Mouse (Mus musculus) ovary, adult 10 weeks (tissue): ENCODE measurements around the gene Col11a2. TPM values are rescaled to one million over a fixed set of nuclear protein-coding genes. Genes with fewer than 3 reads are reported as not detected.

Experiments
- polyA plus RNA-seq: library from polyadenylated mRNA; stranded (reverse); fragments of 350-450 nt; fragmentation: Illumina TruSeq; extraction: RNeasy Lipid Tissue Mini Kit (QIAGEN cat#74804); gene quantifications from one replicate; pipeline ENCODE4 v1.2.3, GENCODE M21; 2014

The Col11a2 gene
- polyA plus RNA-seq: not detected

DNA sequence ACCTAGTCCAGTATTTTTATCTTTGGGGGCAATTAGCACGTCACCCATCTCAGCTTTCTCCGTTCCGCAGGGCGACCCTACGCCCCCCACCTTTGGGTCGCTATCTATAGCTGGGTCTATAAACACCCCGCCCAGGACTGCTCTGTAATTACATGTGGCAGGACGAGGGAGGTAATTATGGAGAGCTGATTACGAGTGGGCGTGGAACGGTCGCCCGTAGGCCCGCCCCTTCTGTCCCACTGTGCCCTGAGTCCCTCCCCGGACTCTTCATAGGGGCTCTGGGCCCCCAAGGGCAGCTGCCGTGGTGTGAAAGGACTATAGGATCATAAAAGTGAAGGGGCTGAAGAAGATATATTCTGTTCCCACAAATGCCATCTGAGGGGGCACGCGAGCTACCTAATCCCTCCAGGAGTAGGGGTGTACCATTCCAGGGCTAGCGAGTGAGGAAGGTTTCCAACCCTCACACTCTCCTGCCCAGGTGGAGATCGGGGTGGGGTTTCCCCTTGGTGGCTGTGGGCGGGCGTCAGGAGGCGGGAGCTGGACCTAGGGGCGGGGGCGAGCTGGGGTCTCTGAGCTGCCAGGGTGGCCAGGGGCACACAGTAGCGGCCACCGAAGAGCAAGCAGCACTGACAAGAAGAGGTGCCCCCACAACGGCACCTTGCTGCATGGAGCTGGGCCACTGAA lies at the start of gene Col11a2:
Gene Col11a2 (plus strand): TSS at position 560 of the 684 bp plus-strand sequence.

DNA sequence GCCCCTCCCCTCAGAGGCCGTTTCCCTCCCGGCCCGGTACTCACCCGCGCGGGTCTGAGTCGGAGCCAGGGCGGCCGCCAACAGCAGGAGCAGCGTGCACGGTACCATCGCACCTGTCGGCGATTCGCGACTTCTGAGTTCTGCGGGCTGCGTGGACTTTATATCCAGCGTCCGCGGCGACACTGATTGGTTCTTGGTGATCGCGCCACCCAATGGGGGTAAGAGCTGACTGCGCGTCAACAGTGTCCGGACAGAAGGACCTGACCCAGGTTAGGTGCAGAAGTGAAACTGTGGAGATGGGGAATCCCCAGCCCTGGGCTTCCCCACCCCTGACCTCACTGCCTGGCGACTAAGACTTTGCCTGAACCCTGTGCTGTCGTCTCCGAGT lies 39.1 kb upstream of the Col11a2 start, which contains the start of gene H2-K1:
Gene H2-K1 (minus strand): TSS at position 198 of the 388 bp plus-strand sequence.

DNA sequence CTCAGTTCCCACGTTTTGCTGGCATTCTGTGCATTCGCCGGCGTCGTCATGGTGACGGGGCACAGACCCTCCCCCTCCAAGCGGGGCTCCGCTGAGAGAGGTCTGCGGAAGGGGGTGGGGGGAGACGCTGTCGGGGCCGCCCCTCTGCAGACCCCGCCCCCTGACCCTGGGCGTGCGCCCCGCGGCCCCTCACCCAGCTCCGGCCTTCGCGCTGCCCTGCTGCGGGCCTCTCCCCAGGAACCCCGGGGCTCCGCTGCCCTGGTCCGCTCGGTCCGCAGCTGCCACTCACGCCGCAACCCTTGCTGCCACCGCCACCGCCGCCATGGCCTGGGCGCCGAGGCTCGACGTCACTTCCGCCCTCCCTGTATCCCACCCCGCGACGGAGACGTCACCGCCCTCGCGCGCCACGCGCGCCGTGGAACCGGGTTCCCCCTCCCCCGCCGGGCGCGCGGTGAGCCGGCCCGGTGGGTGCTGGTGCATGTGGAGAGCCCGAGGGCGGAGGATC lies 14.9 kb upstream of the Col11a2 start, which contains the start of gene Ring1:
Gene Ring1 (minus strand): TSS at position 364 of the 505 bp plus-strand sequence.

DNA sequence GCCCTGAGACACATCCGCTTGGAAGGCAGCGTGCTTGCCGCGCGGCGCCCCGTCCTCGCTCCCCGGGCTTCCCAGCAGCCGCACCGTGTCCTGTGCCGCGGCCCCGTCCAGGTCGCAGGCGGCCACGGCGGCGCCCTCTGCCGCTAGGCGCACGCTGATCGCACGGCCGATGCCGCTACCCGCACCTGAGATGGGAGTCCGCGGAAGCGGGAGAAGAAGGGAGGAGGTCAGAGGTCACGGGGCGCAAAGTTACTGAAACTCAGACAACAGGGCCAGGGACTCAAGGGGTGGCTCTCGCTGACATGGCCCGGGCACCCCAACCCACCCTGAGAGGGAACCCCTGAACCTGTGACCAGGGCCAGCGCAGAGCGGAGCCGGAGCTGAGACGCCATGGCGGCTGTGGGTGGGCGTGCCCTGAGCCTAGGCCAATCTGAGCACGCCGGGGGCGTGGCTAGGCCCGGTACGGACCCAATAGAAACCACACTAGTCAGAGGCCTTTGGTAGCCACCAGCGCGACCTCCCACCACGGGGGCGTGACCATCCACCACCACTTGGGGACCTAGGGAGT lies 11.5 kb upstream of the Col11a2 start, which contains the start of gene H2-Ke6:
Gene H2-Ke6 (minus strand): TSS at position 405 of the 568 bp plus-strand sequence.

DNA sequence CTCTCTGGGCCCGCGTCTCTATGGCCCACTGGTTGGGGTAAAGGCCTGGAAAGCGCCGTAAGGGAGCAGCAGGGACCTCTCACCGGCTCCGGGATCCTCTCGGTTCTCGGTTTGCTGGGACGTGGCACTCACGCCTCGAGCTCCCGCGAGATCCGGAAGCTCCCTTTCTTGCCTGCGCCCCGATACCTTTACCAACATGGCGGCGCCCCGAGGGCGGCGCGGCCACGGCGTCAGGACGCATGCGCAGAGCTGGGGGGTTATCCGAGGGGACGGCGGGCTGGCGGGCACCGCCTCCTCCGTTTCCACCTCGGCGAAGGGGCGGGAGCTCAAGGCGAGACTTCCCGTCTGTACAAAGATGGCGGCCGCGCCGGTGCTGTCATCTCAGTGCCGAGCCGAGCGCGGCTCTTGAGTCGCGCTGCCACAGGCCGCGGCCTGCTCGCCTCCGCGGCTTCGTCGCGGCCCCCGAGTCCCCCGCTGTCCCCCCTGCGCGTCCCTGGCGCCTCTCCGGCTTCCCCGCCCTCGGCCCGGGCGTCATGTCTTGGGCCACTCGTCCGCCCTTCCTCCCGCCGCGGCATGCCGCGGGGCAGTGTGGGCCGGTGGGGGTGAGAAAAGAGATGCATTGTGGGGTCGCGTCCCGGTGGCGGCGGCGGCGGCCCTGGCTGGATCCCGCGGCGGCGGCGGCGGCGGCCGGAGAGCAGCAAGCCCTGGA lies 7.6 kb upstream of the Col11a2 start, which contains the start of the genes Slc39a7 and Rxrb:
Gene Slc39a7 (minus strand): TSS at position 218 of the 709 bp plus-strand sequence.
Gene Rxrb (plus strand): TSS at position 348 of the 709 bp plus-strand sequence.

DNA sequence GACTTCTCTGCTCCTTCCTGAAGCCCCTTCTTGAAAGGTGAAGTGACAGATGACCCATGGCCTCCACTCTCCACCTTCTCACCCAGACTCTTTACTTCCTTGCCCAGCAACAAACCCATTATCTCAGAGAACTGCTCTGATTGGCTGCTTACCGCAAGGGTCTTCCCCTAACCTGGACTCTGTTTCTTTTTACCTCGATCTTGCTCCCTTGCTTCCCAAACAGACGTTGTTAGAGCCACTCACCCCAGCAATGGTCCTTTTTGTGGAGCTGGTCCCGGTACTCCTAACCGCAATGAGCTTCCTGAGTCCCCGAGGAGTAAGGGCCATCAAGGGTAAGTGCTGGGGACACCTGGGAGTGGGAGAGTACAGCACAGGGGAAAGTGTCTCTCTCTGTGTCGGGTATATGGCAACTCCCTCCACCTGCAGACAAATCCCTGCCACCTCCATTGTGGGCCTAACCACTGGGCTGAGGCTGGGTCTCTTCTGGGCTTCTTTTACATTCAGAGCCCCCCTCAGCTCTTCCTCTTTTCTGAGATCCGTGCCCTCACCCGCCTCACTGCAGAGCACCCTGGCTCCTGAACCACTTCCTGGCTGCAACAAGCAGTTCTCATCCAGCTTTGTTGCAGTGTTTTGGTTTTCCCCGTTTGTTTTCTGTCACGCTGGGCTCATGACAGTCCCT lies 53.1 kb downstream of the Col11a2 start, which contains the start of gene H2-Oa:
Gene H2-Oa (plus strand): TSS at position 144 of the 679 bp plus-strand sequence.

Other genes with a start within 250 kb of the Col11a2 start
- gene Kank3, start 228.9 kb upstream of the Col11a2 start, polyA plus RNA-seq: 5.6 TPM
- gene Rps28, start 214.9 kb upstream of the Col11a2 start, polyA plus RNA-seq: 90.3 TPM
- 14.1 TPM for gene Ndufa7, start 214.9 kb upstream of the Col11a2 start, polyA plus RNA-seq
- gene Cd320, start 196.3 kb upstream of the Col11a2 start, polyA plus RNA-seq: 9.6 TPM
- not detected for gene Gm7029, start 165.6 kb upstream of the Col11a2 start, polyA plus RNA-seq
- 4.2 TPM for gene Kifc1, start 148.8 kb upstream of the Col11a2 start, polyA plus RNA-seq
- gene Platr17, start 134.3 kb upstream of the Col11a2 start, polyA plus RNA-seq: not detected
- gene Daxx, start 130.0 kb upstream of the Col11a2 start, polyA plus RNA-seq: 6.0 TPM
- gene Tapbp, start 123.5 kb upstream of the Col11a2 start, polyA plus RNA-seq: 33.7 TPM
- gene Zbtb22, start 123.5 kb upstream of the Col11a2 start, polyA plus RNA-seq: 1.7 TPM
- 1.9 TPM for gene Rgl2, start 109.9 kb upstream of the Col11a2 start, polyA plus RNA-seq
- 15.3 TPM for gene Pfdn6, start 99.1 kb upstream of the Col11a2 start, polyA plus RNA-seq
- 0.74 TPM for gene Wdr46, start 98.8 kb upstream of the Col11a2 start, polyA plus RNA-seq
- gene B3galt4, start 87.9 kb upstream of the Col11a2 start, polyA plus RNA-seq: 0.29 TPM
- 3.7 TPM for gene Vps52, start 83.6 kb upstream of the Col11a2 start, polyA plus RNA-seq
- gene Rps18, start 83.4 kb upstream of the Col11a2 start, polyA plus RNA-seq: 24.9 TPM
- 77.3 TPM for gene H2-K1, start 39.1 kb upstream of the Col11a2 start, polyA plus RNA-seq
- gene Ring1, start 14.8 kb upstream of the Col11a2 start, polyA plus RNA-seq: 1.5 TPM
- not detected for gene H2-Ke6, start 11.4 kb upstream of the Col11a2 start, polyA plus RNA-seq
- gene Slc39a7, start 7.8 kb upstream of the Col11a2 start, polyA plus RNA-seq: 1.2 TPM
- gene Rxrb, start 7.6 kb upstream of the Col11a2 start, polyA plus RNA-seq: 1.2 TPM
- not detected for gene H2-Oa, start 52.9 kb downstream of the Col11a2 start, polyA plus RNA-seq
- not detected for gene H2-DMa, start 80.1 kb downstream of the Col11a2 start, polyA plus RNA-seq
- gene Brd2, start 83.2 kb downstream of the Col11a2 start, polyA plus RNA-seq: 266 TPM
- 1.1 TPM for gene H2-DMb2, start 103.9 kb downstream of the Col11a2 start, polyA plus RNA-seq
- gene H2-DMb1, start 113.6 kb downstream of the Col11a2 start, polyA plus RNA-seq: 5.0 TPM
- gene Tap1, start 148.1 kb downstream of the Col11a2 start, polyA plus RNA-seq: 2.4 TPM
- gene Psmb9, start 148.3 kb downstream of the Col11a2 start, polyA plus RNA-seq: 2.2 TPM
- gene Psmb8, start 158.3 kb downstream of the Col11a2 start, polyA plus RNA-seq: 0.83 TPM
- not detected for gene Tap2, start 164.1 kb downstream of the Col11a2 start, polyA plus RNA-seq
- 3.7 TPM for gene H2-Ob, start 199.5 kb downstream of the Col11a2 start, polyA plus RNA-seq
- 33.0 TPM for gene H2-Ab1, start 218.3 kb downstream of the Col11a2 start, polyA plus RNA-seq
- 106 TPM for gene H2-Aa, start 248.4 kb downstream of the Col11a2 start, polyA plus RNA-seq